Mouse (Mus musculus) forebrain, embryonic 12.5 days (tissue): ENCODE results near the gene Tspan4. TPM values are rescaled to one million over a fixed set of nuclear protein-coding genes. Genes with fewer than 3 reads are reported as not detected.
A peak's percentile ranks its signal among the peaks of the same experiment; 100 is the strongest.

Experiments used
- ATAC-seq: fragments of 200-750 bp; cut with Nextera tagmentation; 2 replicates; pipeline ENCODE4 v1.8.0; 2017; ENCODE audit warnings: moderate TSS enrichment; ENCODE audit not compliant: low FRiP score
- H3K27ac ChIP-seq: fragments of 300-500 bp; sonication (generic); 2 replicates; pipeline ENCODE4 v1.5.1; 2016; ENCODE audit warnings: mild to moderate bottlenecking
- H3K27me3 ChIP-seq: fragments of 300-500 bp; sonication (generic); 2 replicates; pipeline ENCODE4 v1.6.1; 2016; ENCODE audit warnings: mild to moderate bottlenecking
- H3K36me3 ChIP-seq: fragments of 300-500 bp; sonication (generic); replicated peaks from 2 replicates; pipeline ENCODE4 v1.6.1; 2016; ENCODE audit warnings: mild to moderate bottlenecking
- H3K4me1 ChIP-seq: fragments of 300-500 bp; sonication (generic); 2 replicates; pipeline ENCODE4 v1.6.1; 2016
- H3K4me2 ChIP-seq: fragments of 300-500 bp; sonication (generic); 2 replicates; pipeline ENCODE4 v1.6.1; 2016; ENCODE audit warnings: mild to moderate bottlenecking, moderate library complexity
- H3K4me3 ChIP-seq: fragments of 300-500 bp; sonication (generic); replicated peaks from 2 replicates; pipeline ENCODE4 v1.5.1; 2016; ENCODE audit warnings: mild to moderate bottlenecking
- H3K9ac ChIP-seq: fragments of 300-500 bp; sonication (generic); 2 replicates; pipeline ENCODE4 v1.6.1; 2016; ENCODE audit warnings: mild to moderate bottlenecking
- H3K9me3 ChIP-seq: fragments of 300-500 bp; sonication (generic); 2 replicates; pipeline ENCODE4 v1.6.1; 2016
- WGBS: fragments of 180-500 bp; shearing (Covaris S2); methylation state at CpG from one replicate; pipeline ENCODE4 v1.1.7; 2016; 5-methylcytosine and 5-hydroxymethylcytosine counted together
- polyA plus RNA-seq: library from polyadenylated mRNA; unstranded; fragments of >200 nt; fragmentation: Nextera tagmentation; extraction: Ambion mirVana; gene quantifications from 2 replicates; pipeline ENCODE4 v1.2.1, GENCODE M21; 2016

Gene Tspan4
- polyA plus RNA-seq, 1 experiment from 2014 or later = 24.2 TPM

DNA sequence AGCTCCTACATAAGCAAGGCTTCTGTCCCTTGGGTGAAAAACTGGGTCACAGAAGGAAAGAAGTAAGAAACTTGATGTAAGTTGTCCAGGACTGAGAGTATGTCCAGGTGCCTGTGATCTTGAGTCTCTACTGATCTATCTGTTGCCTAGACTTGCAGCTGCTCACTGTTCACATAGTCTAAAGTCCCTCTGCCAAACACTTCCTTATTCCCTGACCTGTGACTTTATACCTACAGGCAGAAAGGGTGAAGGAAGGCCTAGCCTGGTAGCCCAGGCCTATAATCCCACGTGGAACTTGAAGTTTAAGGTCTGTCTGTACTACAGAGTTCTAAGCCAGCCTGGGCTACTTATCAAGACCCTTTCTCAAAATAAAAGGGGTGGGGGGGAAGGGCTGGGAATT is 60.5 kb downstream of the Tspan4 start:
- Histone ChIP-seq H3K9me3 (no peaks in the 10 kb centered on the region), H3K4me2 (no peak overlapping the region), H3K27ac (no peak overlapping the region), H3K4me1 (peaks cover 20% of the 10 kb centered on the region), H3K27me3 (0 out of 2 replicates have a peak, but pooled peaks cover 3% of the 10 kb centered on the region), H3K4me3 (no peak overlapping the region), H3K9ac (no peak overlapping the region), H3K36me3 (0 out of 2 replicates have a peak, but pooled peaks cover 4% of the 10 kb centered on the region)
- ATAC-seq = no peak
- WGBS = 71% methylated on average over 1 of the region's 1 CpGs

DNA sequence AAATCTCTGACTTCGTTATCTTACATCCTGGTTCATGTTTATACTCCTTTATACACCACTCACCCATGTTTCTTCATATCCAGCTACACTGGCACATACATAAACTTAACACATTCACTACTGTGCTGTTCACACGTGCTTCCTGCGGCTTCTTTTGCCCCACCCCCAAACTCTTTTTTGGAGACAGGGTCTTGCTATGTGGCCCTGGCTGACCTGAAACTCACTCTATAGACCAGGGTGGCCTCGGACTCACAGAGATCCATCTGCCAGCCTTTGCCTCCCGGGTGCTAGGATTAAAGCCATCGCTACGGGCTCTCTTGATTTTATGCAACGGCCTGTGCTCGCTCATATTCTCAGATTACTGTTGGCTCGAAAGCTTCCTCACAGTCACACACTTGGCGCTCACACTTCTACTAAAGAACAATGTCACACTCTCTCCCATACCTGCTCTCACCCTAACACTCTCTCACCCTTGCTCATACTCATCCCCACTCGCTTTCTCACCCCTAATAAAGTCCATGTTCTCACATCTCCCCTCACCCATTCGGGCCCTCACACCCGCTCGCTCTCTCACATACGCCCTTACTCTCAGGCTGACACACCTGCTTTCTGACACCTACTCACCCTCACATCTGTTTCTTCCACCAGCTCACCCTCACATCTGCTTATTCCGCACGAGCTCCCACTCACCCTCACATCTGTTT is 64.0 kb downstream of the Tspan4 start:
- H3K4me2 ChIP-seq = peak overlapping the region; percentile 88
- WGBS = 21% methylated on average over 18 of the region's 18 CpGs
- no peak; the same call in 1 of the 2 replicates for ATAC-seq

DNA sequence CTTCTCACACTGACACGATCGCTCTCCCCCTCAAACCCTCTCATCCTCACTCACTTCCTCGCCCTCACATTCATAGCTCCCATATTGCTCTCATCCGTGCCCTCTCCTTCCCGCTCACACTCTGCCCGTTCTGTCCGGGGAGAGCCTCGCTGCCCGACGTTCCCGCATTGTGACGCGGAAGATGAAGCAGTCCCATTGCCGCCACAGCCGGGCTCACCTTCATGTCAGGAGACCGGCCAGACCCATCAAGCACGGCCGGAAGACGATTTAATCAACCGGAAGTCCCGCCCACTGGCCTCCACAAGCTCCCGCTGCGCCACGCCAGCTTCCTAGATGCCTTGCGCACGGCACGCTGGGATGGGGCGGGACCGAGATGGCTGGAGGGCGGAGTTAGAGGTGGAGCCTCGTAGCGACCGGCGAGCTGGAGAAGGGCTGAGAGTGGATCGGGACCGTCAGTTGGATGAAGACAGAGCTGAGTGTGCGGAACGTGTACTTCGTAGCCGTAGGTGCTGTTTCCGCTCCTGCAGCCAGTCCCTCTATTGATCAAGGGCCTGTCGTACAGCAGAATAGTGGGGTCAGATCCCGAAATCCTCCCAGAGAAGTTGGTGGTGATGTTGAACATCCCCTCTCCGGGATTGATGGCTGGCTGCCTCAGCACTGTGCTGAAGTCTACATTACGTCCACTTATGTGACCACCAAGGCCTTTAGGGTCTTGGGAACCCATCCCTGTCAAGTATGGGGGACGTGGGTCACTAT is 64.7 kb downstream of the Tspan4 start, which contains the start of gene Chid1:
Chid1 (minus strand) TSS at position 302 of the 756 bp plus-strand sequence.
- peak within 1 kb of the TSS; percentile 88 for H3K4me2 ChIP-seq
- under 1% methylated on average over 46 of the region's 46 CpGs for WGBS
- peak; percentile 97 for ATAC-seq

More for the DNA sequence above, 64.0 kb downstream of the Tspan4 start:
- peaks cover 23% of the 10 kb centered on the region for H3K4me1 ChIP-seq
- peak overlapping the region; percentile 67 for H3K4me3 ChIP-seq
- no peaks in the 10 kb centered on the region for H3K36me3 ChIP-seq
- H3K27ac ChIP-seq = peak overlapping the region; percentile 74
- H3K9ac ChIP-seq = peak overlapping the region; percentile 89
- H3K27me3 ChIP-seq = 0 out of 2 replicates have a peak, but pooled peaks cover 6% of the 10 kb centered on the region
- H3K9me3 ChIP-seq = no peaks in the 10 kb centered on the region

DNA sequence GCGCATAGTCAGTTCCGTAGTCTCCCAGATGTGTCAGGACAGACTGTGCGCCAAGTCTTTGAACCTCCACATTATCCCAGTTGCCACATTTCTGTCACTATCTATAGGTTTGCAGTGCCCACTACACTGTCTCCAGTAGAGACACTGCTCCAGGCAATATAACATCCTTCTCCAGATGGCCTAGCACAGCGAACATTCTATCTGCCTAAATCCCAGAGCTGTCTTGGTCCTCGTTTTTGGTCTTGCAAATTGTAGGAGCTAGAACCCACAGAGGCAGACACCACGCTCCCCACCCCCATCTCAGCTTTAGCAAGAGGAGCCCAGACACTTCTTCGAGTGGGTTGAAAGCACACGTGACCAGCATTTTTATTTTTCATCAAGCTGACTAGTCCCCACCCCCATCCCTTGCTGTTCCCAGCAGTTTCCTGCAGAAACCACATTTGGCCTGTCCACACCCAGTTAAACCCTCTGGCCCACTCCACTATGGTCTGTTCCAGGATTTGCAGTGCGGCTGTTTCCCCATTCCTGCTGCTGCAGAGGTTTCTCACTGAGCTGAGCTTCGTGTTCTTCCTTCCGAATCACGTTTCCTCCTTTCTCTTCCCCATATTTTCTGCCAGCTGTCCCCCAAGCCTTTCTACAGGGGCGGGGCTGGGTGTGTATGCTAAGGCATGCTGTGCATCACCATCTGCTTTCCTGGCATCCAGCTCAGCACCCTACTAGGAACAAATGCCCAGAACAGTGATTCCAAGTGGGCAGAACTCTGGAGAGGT is 65.5 kb downstream of the Tspan4 start:
- no peak; the same call in 1 of the 2 replicates for ATAC-seq
- H3K9ac ChIP-seq = peak overlapping the region; percentile 89
- peak overlapping the region; percentile 67 for H3K4me3 ChIP-seq
- H3K9me3 ChIP-seq = no peaks in the 10 kb centered on the region
- 61% methylated on average over 13 of the region's 13 CpGs for WGBS
- peaks cover 23% of the 10 kb centered on the region for H3K4me1 ChIP-seq
- H3K27me3 ChIP-seq = 0 out of 2 replicates have a peak, but pooled peaks cover 6% of the 10 kb centered on the region
- H3K4me2 ChIP-seq = peak overlapping the region; percentile 88
- H3K27ac ChIP-seq = peak overlapping the region; percentile 74; the same call in 1 of the 2 replicates
- H3K36me3 ChIP-seq = no peaks in the 10 kb centered on the region

More for the DNA sequence above, 64.7 kb downstream of the Tspan4 start, which contains the start of gene Chid1:
- Histone ChIP-seq H3K9me3 (no peaks in the 10 kb centered on the region), H3K4me1 (peaks cover 23% of the 10 kb centered on the region), H3K9ac (peak within 1 kb of the TSS; percentile 89), H3K27me3 (0 out of 2 replicates have a peak, but pooled peaks cover 6% of the 10 kb centered on the region), H3K27ac (peak within 1 kb of the TSS; percentile 74), H3K4me3 (peak within 1 kb of the TSS; percentile 67), H3K36me3 (no peaks in the 10 kb centered on the region)

DNA sequence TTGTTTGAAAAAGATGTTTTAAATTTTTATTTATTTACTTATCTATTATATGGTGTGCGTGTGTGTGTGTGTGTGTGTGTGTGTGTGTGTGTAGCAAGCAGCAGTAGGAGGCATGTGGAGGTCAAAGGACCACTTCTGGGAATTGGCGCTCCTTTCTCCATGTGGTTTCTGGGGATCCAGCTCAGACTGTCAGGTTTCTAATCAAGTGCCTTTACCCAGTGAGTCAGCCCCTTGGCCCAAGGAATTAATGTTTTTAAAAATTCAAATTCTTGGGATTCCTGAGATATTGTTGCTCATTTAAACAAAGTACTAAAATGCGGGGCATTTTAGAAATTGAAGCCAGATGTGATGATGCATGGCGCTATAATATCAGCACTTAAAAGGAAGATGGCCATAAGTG is 66.6 kb downstream of the Tspan4 start:
- WGBS = 76% methylated on average over 4 of the region's 4 CpGs
- H3K4me3 ChIP-seq = no peak overlapping the region

DNA sequence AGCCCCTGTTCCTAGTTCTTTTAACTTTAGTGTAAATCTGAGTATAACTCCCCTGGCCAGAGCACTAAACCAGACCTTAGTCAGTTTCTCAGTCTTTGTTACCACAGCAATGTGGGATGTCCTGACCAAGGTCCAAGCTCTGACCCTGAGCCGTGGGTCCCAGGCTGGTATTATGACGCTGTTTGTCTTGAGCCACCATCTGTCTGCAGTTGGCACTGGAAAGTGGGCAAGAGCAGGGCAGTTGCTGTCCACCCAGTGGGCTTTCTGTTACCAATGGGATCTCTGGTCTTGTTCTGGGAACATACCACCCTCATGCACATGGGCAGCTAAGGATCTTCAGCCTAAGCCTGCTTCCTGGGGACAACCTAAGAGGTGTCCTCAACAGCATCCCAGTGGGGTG is 67.5 kb downstream of the Tspan4 start:
- H3K9ac ChIP-seq = no peak overlapping the region
- H3K9me3 ChIP-seq = no peaks in the 10 kb centered on the region
- H3K4me2 ChIP-seq = no peak overlapping the region
- no peak overlapping the region for H3K4me3 ChIP-seq
- no peaks in the 10 kb centered on the region for H3K36me3 ChIP-seq
- no peak for ATAC-seq
- 0 out of 2 replicates have a peak, but pooled peaks cover 6% of the 10 kb centered on the region for H3K27me3 ChIP-seq
- peaks cover 23% of the 10 kb centered on the region for H3K4me1 ChIP-seq
- 95% methylated on average over 2 of the region's 2 CpGs for WGBS
- H3K27ac ChIP-seq = no peak overlapping the region

More for the DNA sequence above, 66.6 kb downstream of the Tspan4 start:
- H3K27ac ChIP-seq = no peak overlapping the region
- H3K9ac ChIP-seq = no peak overlapping the region
- H3K36me3 ChIP-seq = no peaks in the 10 kb centered on the region
- H3K27me3 ChIP-seq = 0 out of 2 replicates have a peak, but pooled peaks cover 6% of the 10 kb centered on the region
- H3K9me3 ChIP-seq = no peaks in the 10 kb centered on the region
- H3K4me1 ChIP-seq = peaks cover 23% of the 10 kb centered on the region
- H3K4me2 ChIP-seq = no peak overlapping the region
- no peak for ATAC-seq

Other genes with a start within 250 kb of the Tspan4 start
- 106 and 107 TPM in 2 replicates for gene Phrf1, start 246.5 kb upstream of the Tspan4 start, polyA plus RNA-seq
- gene Irf7, start 208.8 kb upstream of the Tspan4 start, polyA plus RNA-seq = 0.69 and 0.83 TPM in 2 replicates
- gene Cdhr5, start 198.5 kb upstream of the Tspan4 start, polyA plus RNA-seq = not detected in 2 replicates
- gene Sct, start 196.1 kb upstream of the Tspan4 start, polyA plus RNA-seq = 0.70 TPM in 1 of 2 replicates, not detected in the other
- gene Drd4, start 183.2 kb upstream of the Tspan4 start, polyA plus RNA-seq = 0.38 and 0.60 TPM in 2 replicates
- gene Deaf1, start 147.6 kb upstream of the Tspan4 start, polyA plus RNA-seq = 74.0 and 78.4 TPM in 2 replicates
- gene Tmem80, start 147.5 kb upstream of the Tspan4 start, polyA plus RNA-seq = 59.9 and 63.6 TPM in 2 replicates
- 1.2 and 1.7 TPM in 2 replicates for gene Eps8l2, start 136.4 kb upstream of the Tspan4 start, polyA plus RNA-seq
- gene Taldo1, start 83.0 kb upstream of the Tspan4 start, polyA plus RNA-seq = 397 and 407 TPM in 2 replicates
- gene Gatd1, start 61.1 kb upstream of the Tspan4 start, polyA plus RNA-seq = 47.0 and 50.0 TPM in 2 replicates
- 20.5 and 22.5 TPM in 2 replicates for gene Cend1, start 45.7 kb upstream of the Tspan4 start, polyA plus RNA-seq
- 57.4 and 60.9 TPM in 2 replicates for gene Slc25a22, start 37.3 kb upstream of the Tspan4 start, polyA plus RNA-seq
- gene Pidd1, start 31.2 kb upstream of the Tspan4 start, polyA plus RNA-seq = 16.9 and 18.8 TPM in 2 replicates
- gene Rplp2, start 27.9 kb upstream of the Tspan4 start, polyA plus RNA-seq = 950 and 986 TPM in 2 replicates
- 16.2 and 18.3 TPM in 2 replicates for gene Pnpla2, start 20.0 kb upstream of the Tspan4 start, polyA plus RNA-seq
- gene Cracr2b, start 14.1 kb upstream of the Tspan4 start, polyA plus RNA-seq = 4.0 and 4.3 TPM in 2 replicates
- gene Cd151, start 7.8 kb upstream of the Tspan4 start, polyA plus RNA-seq = 13.9 and 18.2 TPM in 2 replicates
- gene Polr2l, start 108 bp upstream of the Tspan4 start, polyA plus RNA-seq = 69.8 and 78.4 TPM in 2 replicates
- 24.0 and 24.2 TPM in 2 replicates for gene Chid1, start 64.6 kb downstream of the Tspan4 start, polyA plus RNA-seq
- 106 and 112 TPM in 2 replicates for gene Ap2a2, start 86.9 kb downstream of the Tspan4 start, polyA plus RNA-seq
- gene Muc6, start 180.1 kb downstream of the Tspan4 start, polyA plus RNA-seq = 0.14 and 0.19 TPM in 2 replicates
- gene Muc2, start 215.1 kb downstream of the Tspan4 start, polyA plus RNA-seq = 0.19 and 0.24 TPM in 2 replicates